21 mouse cellular contexts compared by ENCODE assay signal in the genomic region with DNA sequence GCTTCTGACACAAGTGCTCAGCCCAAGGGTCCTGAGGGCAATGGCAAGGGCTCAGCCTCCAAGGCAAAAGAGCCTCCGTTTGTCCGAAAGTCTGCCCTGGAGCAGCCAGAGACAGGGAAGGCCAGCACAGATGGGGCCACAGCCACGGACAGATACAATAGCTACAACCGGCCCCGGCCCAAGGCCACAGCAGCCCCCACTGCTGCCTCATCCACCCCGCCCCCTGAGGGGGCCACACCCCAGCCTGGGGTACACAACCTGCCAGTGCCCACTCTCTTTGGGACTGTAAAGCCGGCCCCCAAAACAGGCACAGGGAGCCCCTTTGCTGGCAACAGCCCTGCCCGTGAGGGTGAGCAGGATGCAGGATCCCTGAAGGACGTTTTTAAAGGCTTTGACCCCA. TPM values are rescaled to one million over a fixed set of nuclear protein-coding genes. Genes with fewer than 3 reads are reported as not detected.
"Had no signal": no experiment of that assay in that cellular context is flagged by ENCODE, and none has a peak within 500 bp of the region (broad histone marks: within the 10 kb centered on the region; RNA-seq: fewer than 3 reads in every experiment).

No protein-coding gene starts in this region.

- DNase-seq: lung, embryonic 14.5 days; lung, postnatal 10 days; lung, postnatal 4 days; midbrain, embryonic 14.5 days; retina, postnatal 1 day; right cerebral cortex, adult 18-20 months; right cerebral cortex, postnatal 25 days; right cerebral cortex, postnatal 4 days; spleen, adult 18-20 months; thymus, adult 2 months; thymus, postnatal 25 days; thymus, postnatal 4 days had no signal

- H3K9me3 ChIP-seq: midbrain, embryonic 10.5 days; midbrain, embryonic 12.5 days; neural tube, embryonic 13.5 days; neural tube, embryonic 15.5 days had no signal

- H3K27me3 ChIP-seq: midbrain, embryonic 12.5 days; neural tube, embryonic 13.5 days; neural tube, embryonic 15.5 days had no signal

- H3K9ac ChIP-seq: lung, embryonic 14.5 days; neural tube, embryonic 13.5 days; neural tube, embryonic 15.5 days had no signal

- ATAC-seq: midbrain, embryonic 16.5 days had no signal

- H3K4me1 ChIP-seq: midbrain, embryonic 10.5 days; midbrain, embryonic 12.5 days; neural tube, embryonic 13.5 days; neural tube, embryonic 15.5 days had no signal

- H3K4me2 ChIP-seq: lung, embryonic 14.5 days; midbrain, embryonic 12.5 days; neural tube, embryonic 13.5 days; neural tube, embryonic 15.5 days had no signal

- H3K27ac ChIP-seq: midbrain, embryonic 10.5 days; midbrain, embryonic 12.5 days; neural tube, embryonic 13.5 days; neural tube, embryonic 15.5 days had no signal

- H3K4me3 ChIP-seq: midbrain, embryonic 10.5 days; midbrain, embryonic 12.5 days; myocyte; neural tube, embryonic 13.5 days; neural tube, embryonic 15.5 days had no signal

RNA-seq across cellular contexts. Expression of a gene that starts 42.4 kb away (rescaled TPM):
- total RNA-seq: megakaryocyte, adult 5-6 weeks; megakaryocyte-erythroid progenitor cell, adult 5-6 weeks had no signal
- polyA plus RNA-seq: lung, embryonic 14.5 days; stomach, embryonic 14.5 days had no signal
